Mouse (Mus musculus) B cell, adult 2 months (primary cell): Measurements from ENCODE around the gene Hoxb7.

Source experiments
- DNase-seq, 2 experiments: peaks; one replicate each; pipeline ENCODE4 v3.0.0; 2022

Gene Hoxb7

GRCm38 (mm10) chr11:96302381-96303150, 16.1 kb downstream of the Hoxb7 start:
- DNase-seq = no peak

GRCm38 (mm10) chr11:96303151-96304099, 17.0 kb downstream of the Hoxb7 start, which contains the start of gene Hoxb5:
Gene Hoxb5 (plus strand): TSS chr11:96303336.
- DNase-seq = peak; percentile 77 to 78

- DNase-seq = no peak
Observed at GRCm38 (mm10) chr11:96304381-96305195, 18.2 kb downstream of the Hoxb7 start.

GRCm38 (mm10) chr11:96305505-96306182, 19.2 kb downstream of the Hoxb7 start:
- no peak for DNase-seq

- no peak for DNase-seq
Observed at GRCm38 (mm10) chr11:96306183-96306907, 19.9 kb downstream of the Hoxb7 start.

- no peak for DNase-seq
Observed at GRCm38 (mm10) chr11:96306908-96307269, 20.5 kb downstream of the Hoxb7 start.

- DNase-seq = no peak
Observed at GRCm38 (mm10) chr11:96308763-96309162, 22.3 kb downstream of the Hoxb7 start.

GRCm38 (mm10) chr11:96309288-96309687, 22.9 kb downstream of the Hoxb7 start:
- no peak for DNase-seq

- no peak for DNase-seq
Observed at GRCm38 (mm10) chr11:96310183-96310938, 23.9 kb downstream of the Hoxb7 start.

- DNase-seq = no peak
Observed at GRCm38 (mm10) chr11:96311097-96311496, 24.7 kb downstream of the Hoxb7 start.

- peak; percentile 60 to 63 for DNase-seq
Observed at GRCm38 (mm10) chr11:96311520-96312417, 25.3 kb downstream of the Hoxb7 start.

GRCm38 (mm10) chr11:96313134-96313533, 26.7 kb downstream of the Hoxb7 start:
- DNase-seq = no peak

GRCm38 (mm10) chr11:96313806-96314428, 27.5 kb downstream of the Hoxb7 start:
- no peak for DNase-seq

- DNase-seq = peak; percentile 27 to 30
Observed at GRCm38 (mm10) chr11:96314671-96315343, 28.4 kb downstream of the Hoxb7 start.

- no peak for DNase-seq
Observed at GRCm38 (mm10) chr11:96315344-96315681, 28.9 kb downstream of the Hoxb7 start.

- no peak for DNase-seq
Observed at GRCm38 (mm10) chr11:96316696-96317607, 30.5 kb downstream of the Hoxb7 start.

GRCm38 (mm10) chr11:96317608-96318367, 31.4 kb downstream of the Hoxb7 start, which contains the start of gene Hoxb4:
Gene Hoxb4 (plus strand): TSS chr11:96318267.
- DNase-seq = no peak
